Mouse (Mus musculus): ENCODE data around the gene Gm13199. TPM values are rescaled to one million over a fixed set of nuclear protein-coding genes. Genes with fewer than 3 reads are reported as not detected.
A peak's percentile ranks its signal among the peaks of the same experiment; 100 is the strongest.

The Gm13199 gene
- total RNA-seq (2014; rRNA removed) = 0.34 and 0.65 TPM in 2 replicates
- polyA plus RNA-seq (2012; rRNA removed) = 0.27 and 0.57 TPM in 2 replicates

GRCm38 (mm10) chr2:5862834-5863233, at the start of gene Gm13199:
Gm13199 (minus strand) TSS chr2:5862934.
- H3K79me2 ChIP-seq (ENCODE audit: control insufficient read depth, insufficient read depth, low read length) = no peaks in the 10 kb centered on the region
- no peak for DNase-seq (ENCODE audit: extremely low read depth, low read depth, low spot score)
- WGBS = 96% methylated on average over 3 of the region's 3 CpGs
- H3K27ac ChIP-seq (replicated peaks; ENCODE audit: insufficient read depth, low read depth, low read length) = no peak within 1 kb of the TSS
- peaks cover 29% of the 10 kb centered on the region for H3K36me3 ChIP-seq (ENCODE audit: control insufficient read depth, insufficient read depth, low read length)
- H3K9ac ChIP-seq (ENCODE audit: low read depth, low read length) = no peak within 1 kb of the TSS
- H3K4me3 ChIP-seq (ENCODE audit: insufficient read depth, low read depth, low read length) = no peak within 1 kb of the TSS
- no peak for TF ChIP-seq POLR2A (IDR thresholded peaks at IDR 0.05; ENCODE audit: extremely low read depth, insufficient read depth, low read length)
- TF ChIP-seq CTCF (IDR thresholded peaks at IDR 0.05; ENCODE audit: low read depth, low read length) = no peak
- H3K4me1 ChIP-seq (ENCODE audit: control insufficient read depth, insufficient read depth, low read length) = peaks cover 3% of the 10 kb centered on the region
- H3K27me3 ChIP-seq (ENCODE audit: control insufficient read depth, insufficient read depth, low read length) = no peaks in the 10 kb centered on the region

- TF ChIP-seq POLR2A (IDR thresholded peaks at IDR 0.05; ENCODE audit: extremely low read depth, insufficient read depth, low read length) (no peak), CTCF (IDR thresholded peaks at IDR 0.05; ENCODE audit: low read depth, low read length) (no peak)
- no peak for DNase-seq (ENCODE audit: extremely low read depth, low read depth, low spot score)
- Histone ChIP-seq H3K79me2 (ENCODE audit: control insufficient read depth, insufficient read depth, low read length) (no peaks in the 10 kb centered on the region), H3K36me3 (ENCODE audit: control insufficient read depth, insufficient read depth, low read length) (peaks cover 53% of the 10 kb centered on the region), H3K27ac (replicated peaks; ENCODE audit: insufficient read depth, low read depth, low read length) (no peak overlapping the region), H3K4me3 (ENCODE audit: insufficient read depth, low read depth, low read length) (no peak overlapping the region), H3K27me3 (ENCODE audit: control insufficient read depth, insufficient read depth, low read length) (no peaks in the 10 kb centered on the region), H3K4me1 (ENCODE audit: control insufficient read depth, insufficient read depth, low read length) (no peaks in the 10 kb centered on the region), H3K9ac (ENCODE audit: low read depth, low read length) (no peak overlapping the region)
- 85% methylated on average over 16 of the region's 16 CpGs for WGBS
Measured at GRCm38 (mm10) chr2:5911282-5911965, 48.7 kb upstream of the Gm13199 start.

GRCm38 (mm10) chr2:5906625-5907024, 43.9 kb upstream of the Gm13199 start:
- 70% methylated on average over 3 of the region's 3 CpGs for WGBS
- no peak overlapping the region for H3K9ac ChIP-seq (ENCODE audit: low read depth, low read length)
- H3K4me1 ChIP-seq (ENCODE audit: control insufficient read depth, insufficient read depth, low read length) = no peaks in the 10 kb centered on the region
- H3K4me3 ChIP-seq (ENCODE audit: insufficient read depth, low read depth, low read length) = no peak overlapping the region
- peak; percentile 51 for DNase-seq (ENCODE audit: extremely low read depth, low read depth, low spot score)
- H3K36me3 ChIP-seq (ENCODE audit: control insufficient read depth, insufficient read depth, low read length) = peaks cover 68% of the 10 kb centered on the region
- no peak overlapping the region for H3K27ac ChIP-seq (replicated peaks; ENCODE audit: insufficient read depth, low read depth, low read length)
- no peaks in the 10 kb centered on the region for H3K27me3 ChIP-seq (ENCODE audit: control insufficient read depth, insufficient read depth, low read length)
- H3K79me2 ChIP-seq (ENCODE audit: control insufficient read depth, insufficient read depth, low read length) = no peaks in the 10 kb centered on the region
- TF ChIP-seq CTCF (IDR thresholded peaks at IDR 0.05; ENCODE audit: low read depth, low read length) (peak; percentile 28; the same call in 1 of the 2 replicates), POLR2A (IDR thresholded peaks at IDR 0.05; ENCODE audit: extremely low read depth, insufficient read depth, low read length) (no peak)

GRCm38 (mm10) chr2:5906092-5906491, 43.4 kb upstream of the Gm13199 start:
- no peaks in the 10 kb centered on the region for H3K79me2 ChIP-seq (ENCODE audit: control insufficient read depth, insufficient read depth, low read length)
- no peaks in the 10 kb centered on the region for H3K27me3 ChIP-seq (ENCODE audit: control insufficient read depth, insufficient read depth, low read length)
- peaks cover 66% of the 10 kb centered on the region for H3K36me3 ChIP-seq (ENCODE audit: control insufficient read depth, insufficient read depth, low read length)
- WGBS = 44% methylated on average over 5 of the region's 5 CpGs
- no peak overlapping the region for H3K9ac ChIP-seq (ENCODE audit: low read depth, low read length)
- no peak for DNase-seq (ENCODE audit: extremely low read depth, low read depth, low spot score)
- no peak overlapping the region for H3K4me3 ChIP-seq (ENCODE audit: insufficient read depth, low read depth, low read length)
- H3K27ac ChIP-seq (replicated peaks; ENCODE audit: insufficient read depth, low read depth, low read length) = no peak overlapping the region
- TF ChIP-seq POLR2A (IDR thresholded peaks at IDR 0.05; ENCODE audit: extremely low read depth, insufficient read depth, low read length) = no peak
- no peak for TF ChIP-seq CTCF (IDR thresholded peaks at IDR 0.05; ENCODE audit: low read depth, low read length)
- H3K4me1 ChIP-seq (ENCODE audit: control insufficient read depth, insufficient read depth, low read length) = no peaks in the 10 kb centered on the region

GRCm38 (mm10) chr2:5900145-5900544, 37.4 kb upstream of the Gm13199 start:
- no peak overlapping the region for H3K27ac ChIP-seq (replicated peaks; ENCODE audit: insufficient read depth, low read depth, low read length)

More at GRCm38 (mm10) chr2:5900145-5900544, 37.4 kb upstream of the Gm13199 start:
- Histone ChIP-seq H3K27me3 (ENCODE audit: control insufficient read depth, insufficient read depth, low read length) (no peaks in the 10 kb centered on the region), H3K9ac (ENCODE audit: low read depth, low read length) (no peak overlapping the region), H3K4me1 (ENCODE audit: control insufficient read depth, insufficient read depth, low read length) (no peaks in the 10 kb centered on the region), H3K4me3 (ENCODE audit: insufficient read depth, low read depth, low read length) (no peak overlapping the region), H3K36me3 (ENCODE audit: control insufficient read depth, insufficient read depth, low read length) (peaks cover 58% of the 10 kb centered on the region), H3K79me2 (ENCODE audit: control insufficient read depth, insufficient read depth, low read length) (no peaks in the 10 kb centered on the region)
- 89% methylated on average over 5 of the region's 5 CpGs for WGBS
- peak; percentile 26 for DNase-seq (ENCODE audit: extremely low read depth, low read depth, low spot score)
- TF ChIP-seq CTCF (IDR thresholded peaks at IDR 0.05; ENCODE audit: low read depth, low read length) (peak; percentile 53; the same call in 1 of the 2 replicates), POLR2A (IDR thresholded peaks at IDR 0.05; ENCODE audit: extremely low read depth, insufficient read depth, low read length) (no peak)

Measured in liver, adult 2 months (tissue).